Mouse (Mus musculus) testis, adult 2 months (tissue): ENCODE data around the gene Rbms3. TPM values are rescaled to one million over a fixed set of nuclear protein-coding genes. Genes with fewer than 3 reads are reported as not detected.

Experiments
- H3K27ac ChIP-seq: fragments of 200-500 bp; 2 replicates; pipeline ENCODE4 v1.5.1; 2012; ENCODE audit warnings: low read depth, low read length; ENCODE audit not compliant: control insufficient read depth, insufficient read depth
- H3K27me3 ChIP-seq: fragments of 200-500 bp; 2 replicates; pipeline ENCODE4 v1.6.1; 2012; ENCODE audit warnings: mild to moderate bottlenecking, low read length, moderate library complexity; ENCODE audit not compliant: control insufficient read depth, insufficient read depth
- H3K36me3 ChIP-seq: fragments of 200-500 bp; 2 replicates; pipeline ENCODE4 v1.6.1; 2012; ENCODE audit warnings: mild to moderate bottlenecking, low read length; ENCODE audit not compliant: control insufficient read depth, insufficient read depth
- H3K4me1 ChIP-seq: fragments of 200-500 bp; 2 replicates; pipeline ENCODE4 v1.6.1; 2012; ENCODE audit warnings: low read length; ENCODE audit not compliant: control insufficient read depth, insufficient read depth
- H3K4me3 ChIP-seq: fragments of 200-500 bp; 2 replicates; pipeline ENCODE4 v1.5.1; 2012; ENCODE audit warnings: low read depth, mild to moderate bottlenecking, low read length, moderate library complexity, mixed read lengths; ENCODE audit not compliant: control insufficient read depth
- CTCF ChIP-seq: fragments of 200-500 bp; IDR thresholded peaks from 2 replicates; pipeline ENCODE4 v1.5.1; 2012; ENCODE audit warnings: low read depth, mild to moderate bottlenecking, inconsistent platforms, low read length, moderate library complexity; ENCODE audit not compliant: control insufficient read depth, insufficient read depth, insufficient replicate concordance
- POLR2A ChIP-seq: fragments of 200-500 bp; IDR thresholded peaks from 2 replicates; pipeline ENCODE4 v1.6.1; 2012; ENCODE audit warnings: low read depth, mild to moderate bottlenecking, inconsistent platforms, low read length, moderate library complexity; ENCODE audit not compliant: control insufficient read depth
- polyA plus RNA-seq: library from polyadenylated mRNA; depleted of rRNA; stranded (reverse); fragments of >200 nt; gene quantifications from 2 replicates; pipeline ENCODE4 v1.2.3, GENCODE M21; 2012

Rbms3 gene
- polyA plus RNA-seq, 1 experiment: 0.72 TPM

- Histone ChIP-seq H3K27ac (no peak overlapping the region), H3K4me1 (no peaks in the 10 kb centered on the region), H3K36me3 (no peaks in the 10 kb centered on the region), H3K4me3 (no peak overlapping the region), H3K27me3 (no peaks in the 10 kb centered on the region)
- TF ChIP-seq POLR2A: no peak
- TF ChIP-seq CTCF: no peak
Observed at GRCm38 (mm10) chr9:117259614-117260013, 370.1 kb downstream of the Rbms3 start.

GRCm38 (mm10) chr9:117253361-117253760, 376.4 kb downstream of the Rbms3 start:
- Histone ChIP-seq H3K36me3 (no peaks in the 10 kb centered on the region), H3K27ac (no peak overlapping the region), H3K4me1 (peaks cover 2% of the 10 kb centered on the region; the same call in 1 of the 2 replicates), H3K27me3 (no peaks in the 10 kb centered on the region), H3K4me3 (no peak overlapping the region)
- TF ChIP-seq POLR2A (no peak), CTCF (no peak)

GRCm38 (mm10) chr9:117252411-117252861, 377.3 kb downstream of the Rbms3 start:
- H3K4me1 ChIP-seq: peaks cover 2% of the 10 kb centered on the region; the same call in 1 of the 2 replicates
- TF ChIP-seq POLR2A (no peak), CTCF (no peak)
- no peaks in the 10 kb centered on the region for H3K27me3 ChIP-seq
- no peak overlapping the region for H3K27ac ChIP-seq
- H3K4me3 ChIP-seq: peak overlapping the region; percentile 28; the same call in 1 of the 2 replicates
- no peaks in the 10 kb centered on the region for H3K36me3 ChIP-seq

- Histone ChIP-seq H3K4me1 (peaks cover 2% of the 10 kb centered on the region; the same call in 1 of the 2 replicates), H3K4me3 (peak overlapping the region; percentile 66), H3K27me3 (no peaks in the 10 kb centered on the region), H3K36me3 (no peaks in the 10 kb centered on the region), H3K27ac (no peak overlapping the region)
- TF ChIP-seq CTCF: no peak
- no peak for TF ChIP-seq POLR2A
Observed at GRCm38 (mm10) chr9:117251521-117252368, 378.0 kb downstream of the Rbms3 start.

- no peaks in the 10 kb centered on the region for H3K27me3 ChIP-seq
- peaks cover 2% of the 10 kb centered on the region; the same call in 1 of the 2 replicates for H3K4me1 ChIP-seq
- H3K36me3 ChIP-seq: no peaks in the 10 kb centered on the region
- TF ChIP-seq POLR2A (no peak), CTCF (no peak)
- no peak overlapping the region for H3K27ac ChIP-seq
- H3K4me3 ChIP-seq: no peak overlapping the region
Observed at GRCm38 (mm10) chr9:117250831-117251165, 378.9 kb downstream of the Rbms3 start.

GRCm38 (mm10) chr9:117250036-117250830, 379.5 kb downstream of the Rbms3 start:
- H3K4me1 ChIP-seq: peaks cover 2% of the 10 kb centered on the region; the same call in 1 of the 2 replicates
- no peak overlapping the region; the same call in 1 of the 2 replicates for H3K27ac ChIP-seq
- H3K27me3 ChIP-seq: no peaks in the 10 kb centered on the region
- no peak for TF ChIP-seq POLR2A
- H3K4me3 ChIP-seq: peak overlapping the region; percentile 24
- no peaks in the 10 kb centered on the region for H3K36me3 ChIP-seq
